Mouse (Mus musculus): ENCODE measurements at regions not wholly inside any gene's neighbourhood (a gene's known extent, or its start where the extent isn't known, plus 50 kb on each side); places are given as distances from the start of the nearest gene placed in this dataset.

DNA sequence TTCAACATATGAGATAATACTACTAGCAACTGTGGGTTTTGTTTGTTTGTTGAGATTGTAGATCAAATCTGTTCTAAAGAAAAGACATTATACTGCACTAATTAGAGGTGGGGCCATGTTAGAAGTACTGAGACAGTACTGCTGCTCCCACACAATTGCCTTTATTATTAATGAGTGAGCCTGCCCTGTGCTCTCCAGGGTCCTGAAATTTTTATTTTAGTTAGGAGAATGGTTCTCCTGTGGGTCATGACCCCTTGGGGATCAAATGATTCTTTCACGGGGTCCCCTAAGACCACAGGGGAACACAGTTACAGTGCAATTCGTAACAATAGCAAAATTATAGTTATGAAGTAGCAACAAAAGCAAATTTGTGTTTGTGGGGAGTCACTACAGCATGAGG lies 268.8 kb downstream of the Gm9195 start:
- DNase-seq (ENCODE audit: low read depth, low spot score) = no peak

DNA sequence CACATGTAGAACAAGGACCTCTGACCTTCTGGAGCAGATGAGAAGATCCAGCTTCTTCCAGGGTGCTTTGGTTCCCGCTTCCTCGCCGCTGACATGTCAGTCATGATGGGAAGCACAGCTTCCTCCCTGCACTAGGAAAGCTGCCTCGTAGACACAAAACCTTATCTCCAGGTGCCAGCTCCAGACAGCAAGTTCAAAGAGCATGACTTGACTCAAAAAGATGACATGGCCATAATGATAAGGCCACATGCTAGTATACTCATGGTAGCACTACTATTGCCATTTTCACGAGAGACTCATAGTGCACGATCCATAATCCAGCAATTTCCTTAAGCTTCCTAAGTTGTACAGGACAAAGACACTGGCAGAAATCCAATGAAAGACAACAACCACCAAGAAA lies 272.1 kb downstream of the Gm9195 start:
- DNase-seq (ENCODE audit: low read depth, low spot score) = no peak

DNA sequence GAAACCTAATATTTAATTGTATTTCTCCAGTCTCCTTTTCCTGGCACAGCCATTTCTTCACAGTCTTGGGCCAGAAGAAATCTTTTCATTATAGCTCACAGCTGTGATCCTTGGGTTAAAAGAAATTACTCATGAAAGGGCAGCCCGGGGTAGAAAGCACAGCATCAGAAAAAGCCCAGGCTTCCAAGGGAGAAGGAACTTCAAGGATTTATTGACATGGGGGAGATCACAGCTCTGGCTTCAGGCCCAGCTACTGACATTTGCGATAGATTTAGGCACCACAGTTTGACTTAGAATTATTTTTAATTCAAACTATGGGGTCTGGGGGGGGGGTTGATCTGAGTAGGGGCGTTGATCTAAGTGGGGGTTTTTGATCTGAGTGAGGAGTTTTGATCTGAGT lies 291.3 kb downstream of the Gm9195 start:
- no peak for DNase-seq (ENCODE audit: low read depth, low spot score)

DNA sequence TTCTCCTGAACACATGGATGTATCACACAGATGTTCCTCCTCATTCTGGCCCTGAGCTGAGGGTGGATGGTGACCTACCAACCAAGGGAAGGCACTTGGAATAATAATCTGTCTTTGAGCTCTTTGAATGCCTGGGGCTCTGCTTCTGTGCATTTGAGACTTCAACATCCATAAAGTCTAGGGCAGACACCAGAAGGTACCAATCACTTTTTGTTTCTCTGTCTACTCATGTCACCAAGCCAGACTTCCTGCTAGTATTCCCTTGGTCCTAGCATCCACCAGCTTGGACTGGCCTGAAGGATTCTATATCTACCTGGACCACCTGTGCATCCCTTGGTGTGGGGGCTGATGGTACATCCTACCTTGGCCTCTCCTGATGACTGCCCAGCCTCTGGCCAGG lies 291.7 kb downstream of the Gm9195 start:
- DNase-seq (ENCODE audit: low read depth, low spot score) = no peak

DNA sequence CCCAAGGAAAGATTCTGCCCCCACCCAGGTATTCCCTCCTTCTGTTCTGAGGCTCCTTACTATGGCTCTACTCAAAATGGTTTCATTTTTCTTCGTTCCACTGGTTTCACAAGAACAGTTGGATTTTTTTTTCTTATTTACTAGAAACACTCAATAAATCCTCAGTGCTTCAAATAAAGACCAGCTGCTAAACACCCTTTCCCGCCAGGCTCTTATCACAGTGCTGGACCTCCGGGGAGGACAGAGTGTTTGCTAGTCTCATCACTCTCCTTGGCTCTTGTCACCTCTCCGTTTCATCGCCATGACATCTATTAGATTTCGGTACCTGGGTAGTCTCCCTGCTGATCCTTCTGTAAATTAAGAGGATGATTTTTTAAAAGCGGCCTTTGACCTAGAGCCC lies 293.7 kb downstream of the Gm9195 start:
- no peak for DNase-seq (ENCODE audit: low read depth, low spot score)

DNA sequence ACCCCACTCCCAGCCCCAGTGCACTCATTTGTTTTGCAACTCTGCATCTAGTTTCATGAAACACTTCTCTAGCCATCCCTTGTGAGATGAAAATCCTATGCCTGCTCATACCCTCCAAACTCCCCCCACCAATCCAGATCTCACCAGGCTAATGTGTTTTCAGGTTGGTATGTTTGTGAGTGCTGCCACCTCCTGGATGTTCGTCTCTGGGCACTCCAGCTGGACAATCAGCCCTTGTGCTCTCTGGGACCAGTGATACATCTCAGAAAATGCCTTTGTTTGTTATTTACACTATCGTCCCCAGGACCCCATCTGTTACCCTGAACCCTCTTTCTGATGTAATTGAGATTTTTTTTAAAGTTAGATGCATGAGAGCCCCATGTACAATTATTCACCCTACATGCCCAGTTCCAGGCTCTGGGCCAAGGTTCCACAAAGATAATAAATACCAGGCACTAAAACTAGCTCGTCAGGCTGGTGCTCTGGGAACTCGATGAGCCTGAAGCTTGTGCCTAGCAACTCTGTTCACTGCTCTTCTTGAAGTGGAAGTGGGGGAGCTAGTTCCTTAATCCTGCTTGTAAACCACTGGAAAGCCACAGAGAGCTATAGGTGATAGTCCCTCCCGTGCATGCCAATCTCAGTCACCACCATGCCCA lies 304.2 kb downstream of the Gm9195 start:
- DNase-seq (ENCODE audit: low read depth, low spot score) = peak; percentile 1

DNA sequence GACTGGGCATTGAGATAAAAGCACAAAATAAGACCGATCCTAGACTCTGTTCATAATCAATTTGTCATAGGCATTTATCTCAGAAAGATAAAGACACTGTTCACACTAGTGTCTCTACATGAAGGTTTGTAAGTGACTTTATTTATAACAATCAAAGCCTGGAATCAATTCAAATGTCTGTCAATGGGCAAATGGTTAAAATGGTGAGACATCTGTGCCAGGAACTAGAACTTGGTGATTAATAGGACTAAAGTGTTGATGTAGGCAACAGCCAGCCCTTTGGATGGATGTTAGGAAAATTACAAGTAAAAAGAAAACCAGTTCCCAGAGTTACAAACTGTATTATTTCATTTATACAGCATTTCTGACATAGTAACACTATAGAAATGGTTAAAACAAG lies 315.9 kb downstream of the Gm9195 start:
- DNase-seq (ENCODE audit: low read depth, low spot score) = no peak

DNA sequence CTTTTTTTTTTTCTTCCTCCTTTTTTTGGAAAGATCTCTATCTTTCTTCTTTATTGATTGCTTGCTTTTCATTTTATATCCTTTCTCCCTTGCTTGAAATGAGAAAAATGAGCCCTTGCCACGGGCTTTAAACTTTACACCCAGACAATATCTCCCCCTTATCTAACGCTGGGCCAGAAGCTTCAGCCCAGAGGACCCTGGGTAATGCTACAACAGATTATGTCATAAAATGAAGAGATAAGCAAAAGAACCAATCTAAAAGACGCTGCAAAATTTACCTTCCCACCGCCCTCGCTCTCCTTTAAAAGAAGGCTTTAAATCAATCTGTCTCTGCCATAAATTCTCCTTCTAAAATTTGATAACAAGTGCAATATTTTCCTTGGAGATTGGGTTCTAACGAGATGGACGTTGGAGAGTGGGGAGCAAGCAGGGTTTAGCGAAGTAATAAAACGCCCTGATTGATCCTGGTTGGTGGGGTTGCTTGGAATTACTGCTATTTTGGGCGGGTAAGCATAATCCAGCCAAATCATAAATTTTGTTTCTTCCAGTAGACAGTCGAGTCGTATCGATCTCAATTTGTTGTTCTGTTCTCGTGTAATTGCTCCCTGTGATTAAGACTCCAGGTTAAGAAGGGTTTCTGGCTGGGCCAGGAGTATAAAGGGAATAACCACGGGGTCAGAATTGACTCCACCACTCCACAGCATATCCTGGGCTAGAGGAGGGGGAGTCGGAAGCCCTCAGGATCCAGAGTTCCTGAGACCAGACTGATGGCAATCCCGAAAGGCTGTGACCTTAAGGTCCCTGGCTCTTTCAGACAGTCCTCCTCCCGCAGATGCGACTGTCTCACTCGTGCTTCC lies 318.9 kb downstream of the Gm9195 start:
- DNase-seq (ENCODE audit: low read depth, low spot score) = no peak

DNA sequence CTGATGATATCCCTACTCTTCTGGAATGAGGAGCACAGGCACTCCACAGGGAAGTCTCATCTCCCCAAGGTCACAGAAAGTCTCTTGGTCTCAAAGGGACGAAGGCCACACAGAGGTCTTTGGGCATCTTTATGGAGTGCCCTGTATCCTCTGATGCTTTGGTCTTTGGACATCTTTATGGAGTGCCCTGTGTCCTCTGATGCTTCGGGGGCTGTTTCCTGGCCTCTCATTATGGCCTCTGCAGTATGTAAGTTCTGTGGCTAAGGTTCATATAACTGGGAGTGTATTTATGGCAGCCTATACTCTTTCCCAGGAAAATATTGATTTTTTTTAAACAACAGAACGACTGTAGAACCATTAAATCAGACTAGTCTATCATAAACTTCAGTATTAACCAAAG lies 319.9 kb downstream of the Gm9195 start:
- DNase-seq (ENCODE audit: low read depth, low spot score) = no peak

DNA sequence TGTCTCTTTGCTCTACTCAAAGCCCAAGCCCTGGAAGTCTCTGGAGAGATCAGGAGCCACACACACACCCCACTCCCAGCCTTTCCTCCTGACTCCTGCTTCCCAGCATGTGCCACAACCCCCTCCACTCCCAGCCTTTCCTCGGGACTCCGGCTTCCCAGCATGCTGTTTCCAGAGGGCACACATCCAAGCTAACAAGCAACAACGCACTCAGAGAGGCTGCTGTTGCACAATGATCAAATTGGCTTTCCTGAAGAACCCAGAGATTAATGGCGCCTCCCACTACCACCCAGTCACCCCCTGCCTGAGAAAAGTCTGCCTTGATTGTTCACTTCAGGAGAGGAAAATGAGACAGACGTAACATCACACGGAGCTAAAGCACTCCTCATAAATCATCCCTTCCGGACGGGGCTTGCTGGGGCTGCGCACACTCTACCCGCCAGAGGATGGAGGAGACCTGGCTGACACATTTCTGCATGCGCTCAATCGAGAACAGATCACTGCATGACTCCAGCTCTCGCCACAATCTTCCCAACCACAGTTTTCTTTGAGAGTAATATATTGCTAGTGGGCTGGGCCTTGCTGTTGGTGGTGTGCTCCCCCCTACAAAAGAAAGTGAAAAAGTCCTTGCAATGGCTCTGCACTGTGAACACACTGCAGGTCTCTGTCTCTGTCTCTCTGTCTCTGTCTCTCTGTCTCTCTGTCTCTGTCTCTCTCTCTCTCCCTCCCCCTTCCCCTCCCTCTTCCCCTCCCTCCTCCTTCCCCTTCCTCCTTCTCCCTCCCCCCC lies 332.9 kb downstream of the Gm9195 start:
- DNase-seq (ENCODE audit: low read depth, low spot score) = no peak

DNA sequence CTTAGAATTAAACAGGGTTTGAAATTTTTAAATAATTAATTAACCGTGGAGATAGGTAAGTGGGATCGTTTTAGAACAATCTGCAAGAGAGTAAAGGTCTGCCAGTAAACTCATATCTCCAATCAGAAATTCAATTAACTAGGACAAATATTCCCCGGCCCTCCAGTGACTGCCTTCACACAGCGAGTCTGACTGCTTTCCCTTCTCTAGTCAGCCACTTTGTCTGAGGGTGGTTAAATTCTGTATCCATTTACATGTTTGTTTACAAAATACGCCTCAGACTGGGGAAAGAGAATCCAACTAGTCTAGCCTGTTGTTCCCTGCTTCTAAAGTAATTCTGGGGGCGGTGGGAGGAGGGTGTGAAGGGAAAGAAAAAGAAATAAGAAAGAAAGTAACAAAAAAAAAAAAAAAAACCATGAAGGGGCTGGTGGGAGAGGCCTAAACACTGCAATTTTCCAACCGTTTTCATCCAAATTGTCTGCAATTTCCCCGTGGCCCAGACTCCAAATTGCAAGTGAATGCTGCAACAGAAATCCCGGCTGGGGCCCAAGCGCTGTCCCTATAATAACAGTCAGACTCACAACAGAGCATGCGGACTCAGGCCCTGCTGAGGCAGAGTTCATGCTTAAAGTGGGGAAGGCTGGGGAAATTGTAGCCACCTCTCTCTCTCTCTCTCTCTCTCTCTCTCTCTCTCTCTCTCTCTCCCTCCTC lies 336.3 kb downstream of the Gm9195 start:
- no peak for DNase-seq (ENCODE audit: low read depth, low spot score)

DNA sequence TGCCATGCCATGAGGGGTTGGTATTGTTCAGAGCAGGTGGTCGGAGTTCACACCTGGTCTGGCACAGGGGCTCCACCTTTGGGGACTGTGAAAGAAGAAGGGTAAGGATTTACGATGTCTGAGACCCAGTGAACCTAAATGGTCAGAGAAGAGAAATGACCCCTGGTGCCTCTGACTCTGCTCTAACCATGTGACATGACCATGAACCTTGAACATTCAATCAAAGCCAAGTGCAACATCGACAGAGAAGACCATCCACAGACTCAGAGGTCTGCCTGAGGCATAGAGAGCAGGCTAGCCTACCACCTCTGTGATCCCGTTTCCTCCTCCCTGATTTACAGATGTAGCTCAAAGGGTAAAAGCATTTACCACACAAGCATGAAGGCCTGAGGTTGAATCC lies 340.0 kb downstream of the Gm9195 start:
- DNase-seq (ENCODE audit: low read depth, low spot score) = no peak

DNA sequence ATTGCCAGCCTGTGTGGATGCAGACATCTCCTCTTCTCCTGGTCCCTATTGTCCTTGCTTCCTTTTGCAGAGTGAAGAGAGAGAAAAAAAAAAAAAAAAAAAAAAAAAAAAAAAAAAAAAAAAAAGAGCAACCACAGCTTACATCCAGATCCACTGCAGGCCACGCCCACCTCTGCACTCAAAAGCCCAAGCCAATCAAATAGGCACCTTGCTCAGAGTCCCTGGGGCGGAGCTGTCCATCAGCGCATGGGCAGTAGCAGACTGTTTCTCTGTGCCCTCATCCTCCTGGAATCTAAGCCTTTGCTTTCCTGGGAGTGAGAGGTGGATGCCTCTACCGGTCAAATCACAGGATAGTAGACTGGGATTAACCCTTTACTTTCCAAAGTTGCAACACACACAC lies 342.2 kb downstream of the Gm9195 start:
- DNase-seq (ENCODE audit: low read depth, low spot score) = no peak

DNA sequence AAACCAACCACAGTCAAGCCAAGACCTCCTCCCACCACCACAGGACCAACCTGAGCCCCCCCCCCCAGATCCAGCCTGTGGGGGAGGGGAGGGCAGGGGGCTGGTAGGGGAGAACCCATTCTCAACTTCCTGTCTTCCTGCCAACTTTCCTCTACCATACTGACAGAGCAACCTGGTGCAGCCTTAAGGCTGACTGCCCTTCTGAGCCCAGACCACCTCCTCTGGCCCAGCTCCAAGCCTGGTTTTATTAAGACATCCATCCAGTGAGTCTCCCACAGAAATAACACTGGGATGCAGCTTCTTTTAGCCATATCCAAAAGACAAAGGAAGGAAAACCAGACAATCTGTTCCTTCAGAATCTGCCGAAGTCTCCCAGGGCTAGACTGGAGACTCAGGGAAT lies 342.8 kb downstream of the Gm9195 start:
- no peak for DNase-seq (ENCODE audit: low read depth, low spot score)

DNA sequence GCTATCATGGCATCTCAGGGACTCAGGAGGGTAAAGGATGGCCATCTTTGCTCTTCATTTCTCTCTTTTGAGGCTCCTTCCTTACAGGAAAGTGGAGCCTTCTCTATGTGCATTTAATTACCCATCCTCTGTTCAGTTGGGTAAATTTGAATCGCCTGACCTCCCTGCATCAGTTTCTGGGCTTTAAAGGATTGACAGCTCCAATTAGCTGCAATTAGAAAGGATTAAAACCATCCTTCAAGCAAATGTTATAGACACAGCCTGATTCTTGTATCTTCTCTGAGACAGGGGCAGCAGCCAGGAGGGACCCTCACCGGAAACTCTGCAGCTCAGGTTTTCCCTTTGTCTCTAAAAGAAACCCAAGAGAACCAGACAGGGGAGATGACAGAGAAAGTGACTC lies 345.3 kb downstream of the Gm9195 start:
- DNase-seq (ENCODE audit: low read depth, low spot score) = no peak

DNA sequence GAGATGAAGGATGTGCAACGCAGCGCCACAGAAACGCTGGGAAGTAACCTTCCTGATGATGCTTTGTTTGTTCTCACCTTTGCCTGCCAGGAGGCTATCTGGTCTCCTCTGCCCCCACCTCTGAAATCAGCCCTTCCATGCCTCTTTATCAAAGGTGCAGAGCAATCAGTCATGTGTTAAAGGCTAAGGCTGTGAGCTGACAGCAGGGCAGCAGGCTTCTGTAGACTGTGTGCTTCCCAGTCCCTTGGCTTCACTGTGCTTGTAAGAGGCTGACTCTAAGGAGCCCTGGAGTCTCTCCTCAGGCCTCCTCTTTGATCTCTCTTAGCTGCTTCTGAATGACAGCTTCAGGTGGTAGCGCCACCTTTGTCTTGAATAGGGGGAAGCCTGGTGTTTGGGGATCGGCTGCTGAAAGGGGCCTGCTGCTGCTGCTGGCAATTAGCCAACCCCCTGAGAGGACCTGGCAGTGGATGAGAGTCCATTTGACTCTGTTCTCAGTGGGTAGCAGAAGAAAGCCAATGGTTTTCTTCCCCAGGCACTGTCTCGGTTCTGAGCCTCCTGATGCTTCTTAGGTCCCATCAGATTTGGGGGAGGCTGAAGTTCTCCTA lies 348.7 kb downstream of the Gm9195 start:
- no peak for DNase-seq (ENCODE audit: low read depth, low spot score)

DNA sequence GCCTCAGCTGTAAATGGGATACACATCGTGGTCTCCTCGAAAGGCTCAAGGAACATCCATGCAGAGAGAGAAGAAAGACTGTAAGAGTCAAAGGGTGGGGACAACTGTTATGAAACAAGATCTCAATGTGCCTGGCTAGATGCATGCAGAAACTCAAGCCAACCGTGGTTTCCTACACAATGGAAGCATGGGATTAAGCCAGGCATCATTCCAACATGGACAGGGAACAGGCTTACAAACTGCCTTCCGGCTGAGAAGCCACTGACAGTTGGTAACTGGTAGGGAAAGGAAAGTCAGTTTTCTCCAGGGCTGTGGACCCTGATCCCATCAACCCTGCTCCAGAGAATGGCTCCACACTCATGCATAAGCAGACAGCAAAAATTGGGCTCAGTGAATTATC lies 350.5 kb downstream of the Gm9195 start:
- no peak for DNase-seq (ENCODE audit: low read depth, low spot score)

DNA sequence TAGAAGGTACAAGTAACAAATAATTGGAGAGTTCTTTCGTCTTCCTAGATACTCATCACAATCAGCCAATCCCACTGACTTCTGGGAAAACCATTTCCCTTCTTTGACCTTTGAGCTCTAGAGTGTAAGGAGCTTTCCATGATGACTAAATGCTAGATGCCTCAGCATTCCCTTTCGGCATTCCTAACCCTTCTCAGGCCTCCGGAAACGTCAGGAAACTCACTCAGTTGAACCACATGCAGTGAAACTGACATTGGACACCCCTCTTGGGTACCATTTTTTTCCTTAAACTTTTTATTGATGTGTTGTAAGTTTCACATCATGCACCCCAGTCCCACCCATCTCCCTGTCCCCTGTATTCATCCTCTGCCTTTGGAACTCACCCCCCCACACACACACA lies 361.5 kb downstream of the Gm9195 start:
- no peak for DNase-seq (ENCODE audit: low read depth, low spot score)

DNA sequence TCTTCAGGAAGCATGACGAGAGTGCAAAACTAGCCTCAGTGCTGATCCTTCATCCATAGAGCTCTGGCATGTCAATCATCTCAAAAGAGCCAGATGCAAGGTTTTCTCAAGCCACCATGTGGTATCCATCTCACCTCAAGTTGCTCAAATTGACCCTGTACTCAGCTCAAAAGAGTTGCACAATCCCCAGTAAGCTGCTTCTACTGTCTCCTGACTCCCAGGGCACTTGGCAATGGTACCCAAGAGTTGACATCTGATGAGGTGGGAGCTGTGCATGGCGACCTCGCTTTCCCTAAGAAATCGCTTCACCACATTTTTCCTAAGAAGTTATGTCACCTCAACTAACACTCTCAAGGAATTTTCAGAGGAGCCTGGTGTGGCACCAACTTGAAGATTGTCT lies 369.9 kb downstream of the Gm9195 start:
- no peak for DNase-seq (ENCODE audit: low read depth, low spot score)

DNA sequence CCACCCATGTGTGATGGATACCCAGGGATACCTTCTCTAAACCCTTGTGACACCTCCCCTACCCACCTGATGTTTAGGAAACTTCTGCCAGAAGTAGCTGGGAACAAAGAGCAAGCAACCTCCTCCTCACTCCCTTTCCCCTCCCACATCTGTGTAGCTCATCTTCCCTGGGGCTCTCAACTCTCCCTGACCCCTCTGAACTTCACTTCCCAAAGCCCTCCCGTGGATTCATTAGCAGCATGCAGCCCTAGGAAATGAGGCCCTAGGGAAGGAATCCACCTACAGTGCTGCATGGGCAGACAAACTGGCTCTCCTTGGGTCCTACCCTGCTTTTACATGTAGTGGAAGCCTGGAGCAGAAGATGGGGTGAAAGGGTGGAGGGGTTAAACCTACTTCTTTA lies 370.6 kb downstream of the Gm9195 start:
- DNase-seq (ENCODE audit: low read depth, low spot score) = no peak

DNA sequence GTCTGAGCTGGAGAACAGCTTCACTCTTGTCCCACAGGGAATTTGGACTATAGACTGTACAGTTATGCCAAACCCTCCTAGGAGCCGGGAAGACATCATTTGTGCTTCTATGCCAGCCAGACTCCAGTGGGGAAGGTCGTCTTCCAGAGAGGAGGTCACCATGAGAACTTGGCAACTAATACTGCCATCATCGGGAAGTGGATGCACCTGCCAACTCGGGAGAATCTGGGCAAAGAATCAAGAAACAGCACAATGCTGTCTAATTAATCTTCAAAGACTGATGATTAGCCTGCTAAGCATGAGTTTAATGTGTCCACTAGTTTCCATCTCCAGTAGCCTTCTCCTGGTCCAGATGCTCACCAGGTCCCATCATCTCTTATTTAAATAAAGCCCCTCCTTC lies 374.8 kb downstream of the Gm9195 start:
- DNase-seq (ENCODE audit: low read depth, low spot score) = no peak
